Mouse (Mus musculus): ENCODE measurements around the gene Grin1. TPM values are rescaled to one million over a fixed set of nuclear protein-coding genes. Genes with fewer than 3 reads are reported as not detected.

Gene Grin1
- 336 and 340 TPM in 2 replicates for polyA plus RNA-seq (2012; rRNA removed)

- peak within 1 kb of the TSS; percentile 91 for H3K27ac ChIP-seq (ENCODE audit: insufficient read depth, low read length)
- peak within 1 kb of the TSS; percentile 85 for H3K4me3 ChIP-seq (ENCODE audit: insufficient read depth, low read length)
- TF ChIP-seq CTCF (IDR thresholded peaks at IDR 0.05; ENCODE audit: extremely low read depth, insufficient read depth, low read length) (no peak), POLR2A (IDR thresholded peaks at IDR 0.05; ENCODE audit: extremely low read depth, insufficient read depth, low read length) (peak; percentile 97)
- peaks cover 3% of the 10 kb centered on the region for H3K4me1 ChIP-seq (ENCODE audit: control insufficient read depth, insufficient read depth, low read length)
Measured at GRCm38 (mm10) chr2:25318971-25319773, at the start of gene Grin1. Gene Grin1 (minus strand): TSS chr2:25319187.

DNA sequence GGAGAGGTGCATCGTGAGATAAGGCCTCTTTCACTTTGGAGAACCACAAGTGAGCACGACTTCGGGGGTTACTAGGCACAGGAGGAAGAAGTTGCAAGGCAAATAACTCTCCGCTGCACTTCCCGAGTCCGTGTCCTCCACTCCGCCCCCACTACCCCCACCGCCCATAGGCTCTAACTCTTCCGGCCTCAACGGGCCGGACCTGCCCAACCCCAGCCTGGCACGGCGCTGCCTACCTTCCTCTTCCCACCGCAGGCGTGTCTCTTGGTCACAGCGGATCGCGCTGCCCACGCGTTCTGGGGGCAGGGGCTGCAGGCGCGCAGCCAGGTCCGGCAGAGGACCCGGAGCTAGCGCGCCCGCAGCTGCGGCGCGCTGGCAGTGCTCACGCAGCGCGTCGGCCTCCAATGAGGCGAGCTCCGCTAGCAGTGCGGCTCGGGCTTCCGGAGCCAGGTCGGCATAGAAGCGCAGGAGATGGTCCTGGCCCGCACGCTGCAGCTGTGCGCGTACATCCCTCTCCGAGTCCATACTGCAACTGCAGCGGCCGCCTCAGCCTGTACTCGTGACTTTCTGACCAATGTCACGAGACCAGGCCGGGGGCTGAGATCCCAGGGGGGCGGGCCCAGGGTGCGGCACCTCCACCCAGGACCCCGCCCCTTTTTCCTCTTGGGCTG, 46.2 kb upstream of the Grin1 start, which contains the start of gene Uap1l1:
TSS of gene Uap1l1 (minus strand) at position 592 of the 671 bp plus-strand sequence.
- H3K27ac ChIP-seq (ENCODE audit: insufficient read depth, low read length) = no peak within 1 kb of the TSS
- no peaks in the 10 kb centered on the region for H3K4me1 ChIP-seq (ENCODE audit: control insufficient read depth, insufficient read depth, low read length)
- peak within 1 kb of the TSS; percentile 88 for H3K4me3 ChIP-seq (ENCODE audit: insufficient read depth, low read length)
- peak; percentile 68; the same call in 1 of the 2 replicates for TF ChIP-seq POLR2A (IDR thresholded peaks at IDR 0.05; ENCODE audit: extremely low read depth, insufficient read depth, low read length)
- TF ChIP-seq CTCF (IDR thresholded peaks at IDR 0.05; ENCODE audit: extremely low read depth, insufficient read depth, low read length) = no peak

GRCm38 (mm10) chr2:25364761-25365090, 45.7 kb upstream of the Grin1 start:
- TF ChIP-seq CTCF (IDR thresholded peaks at IDR 0.05; ENCODE audit: extremely low read depth, insufficient read depth, low read length) (no peak), POLR2A (IDR thresholded peaks at IDR 0.05; ENCODE audit: extremely low read depth, insufficient read depth, low read length) (no peak)
- Histone ChIP-seq H3K27ac (ENCODE audit: insufficient read depth, low read length) (no peak overlapping the region), H3K4me1 (ENCODE audit: control insufficient read depth, insufficient read depth, low read length) (no peaks in the 10 kb centered on the region), H3K4me3 (ENCODE audit: insufficient read depth, low read length) (peak overlapping the region; percentile 88)

DNA sequence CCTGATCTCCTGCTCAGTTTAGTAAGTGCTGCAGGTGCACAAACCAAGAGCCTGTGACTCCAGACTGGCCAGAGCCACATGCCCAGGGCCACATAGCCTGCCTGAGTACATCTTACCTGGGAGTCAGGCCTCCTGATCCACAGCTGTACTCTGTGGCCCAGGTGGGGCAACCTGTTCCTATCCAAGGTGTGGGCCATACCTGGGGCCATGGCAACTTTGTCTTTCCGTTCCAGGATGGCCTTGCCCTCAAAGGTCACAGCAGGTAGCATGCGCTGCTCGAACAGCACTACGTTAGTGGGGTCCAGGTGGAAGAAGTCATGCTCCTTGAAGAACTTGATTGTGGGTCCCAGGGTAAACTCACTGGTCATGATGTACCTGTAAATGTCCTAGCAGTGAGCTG, 45.3 kb upstream of the Grin1 start:
- TF ChIP-seq CTCF (IDR thresholded peaks at IDR 0.05; ENCODE audit: extremely low read depth, insufficient read depth, low read length) (no peak), POLR2A (IDR thresholded peaks at IDR 0.05; ENCODE audit: extremely low read depth, insufficient read depth, low read length) (no peak)
- peak overlapping the region; percentile 88; the same call in 1 of the 2 replicates for H3K4me3 ChIP-seq (ENCODE audit: insufficient read depth, low read length)
- no peaks in the 10 kb centered on the region for H3K4me1 ChIP-seq (ENCODE audit: control insufficient read depth, insufficient read depth, low read length)
- no peak overlapping the region for H3K27ac ChIP-seq (ENCODE audit: insufficient read depth, low read length)

GRCm38 (mm10) chr2:25363478-25364178, 44.6 kb upstream of the Grin1 start:
- H3K27ac ChIP-seq (ENCODE audit: insufficient read depth, low read length) = no peak overlapping the region
- H3K4me1 ChIP-seq (ENCODE audit: control insufficient read depth, insufficient read depth, low read length) = no peaks in the 10 kb centered on the region
- no peak overlapping the region for H3K4me3 ChIP-seq (ENCODE audit: insufficient read depth, low read length)
- TF ChIP-seq POLR2A (IDR thresholded peaks at IDR 0.05; ENCODE audit: extremely low read depth, insufficient read depth, low read length) = no peak
- no peak for TF ChIP-seq CTCF (IDR thresholded peaks at IDR 0.05; ENCODE audit: extremely low read depth, insufficient read depth, low read length)

DNA sequence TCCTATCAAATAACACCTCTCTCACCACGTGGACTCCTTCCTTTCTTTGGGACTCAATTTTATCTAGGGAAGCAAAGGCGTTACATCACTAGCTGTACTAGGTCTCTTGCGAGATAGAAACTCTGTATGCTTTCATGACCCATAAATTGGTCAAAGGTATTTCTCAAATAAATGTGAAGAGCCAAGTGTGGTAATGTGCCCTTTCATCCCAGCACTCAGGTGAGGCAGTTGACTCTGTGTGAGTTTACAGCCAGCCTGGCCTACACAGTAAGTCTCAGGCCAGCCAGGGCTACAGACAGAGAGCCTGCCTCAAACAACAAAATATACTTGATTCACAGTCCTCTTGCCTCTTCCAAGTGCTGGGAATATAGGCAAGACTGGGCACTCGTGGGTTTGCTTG, 40.9 kb upstream of the Grin1 start:
- Histone ChIP-seq H3K4me1 (ENCODE audit: control insufficient read depth, insufficient read depth, low read length) (peaks cover 7% of the 10 kb centered on the region), H3K4me3 (ENCODE audit: insufficient read depth, low read length) (no peak overlapping the region), H3K27ac (ENCODE audit: insufficient read depth, low read length) (no peak overlapping the region)
- TF ChIP-seq CTCF (IDR thresholded peaks at IDR 0.05; ENCODE audit: extremely low read depth, insufficient read depth, low read length) (no peak), POLR2A (IDR thresholded peaks at IDR 0.05; ENCODE audit: extremely low read depth, insufficient read depth, low read length) (no peak)

GRCm38 (mm10) chr2:25356208-25357079, 37.5 kb upstream of the Grin1 start, which contains the start of gene Dpp7:
Gene Dpp7 (minus strand): TSS chr2:25356359.
- TF ChIP-seq CTCF (IDR thresholded peaks at IDR 0.05; ENCODE audit: extremely low read depth, insufficient read depth, low read length) = no peak
- TF ChIP-seq POLR2A (IDR thresholded peaks at IDR 0.05; ENCODE audit: extremely low read depth, insufficient read depth, low read length) = peak; percentile 70
- Histone ChIP-seq H3K27ac (ENCODE audit: insufficient read depth, low read length) (no peak within 1 kb of the TSS), H3K4me1 (ENCODE audit: control insufficient read depth, insufficient read depth, low read length) (peaks cover 7% of the 10 kb centered on the region), H3K4me3 (ENCODE audit: insufficient read depth, low read length) (peak within 1 kb of the TSS; percentile 63)

DNA sequence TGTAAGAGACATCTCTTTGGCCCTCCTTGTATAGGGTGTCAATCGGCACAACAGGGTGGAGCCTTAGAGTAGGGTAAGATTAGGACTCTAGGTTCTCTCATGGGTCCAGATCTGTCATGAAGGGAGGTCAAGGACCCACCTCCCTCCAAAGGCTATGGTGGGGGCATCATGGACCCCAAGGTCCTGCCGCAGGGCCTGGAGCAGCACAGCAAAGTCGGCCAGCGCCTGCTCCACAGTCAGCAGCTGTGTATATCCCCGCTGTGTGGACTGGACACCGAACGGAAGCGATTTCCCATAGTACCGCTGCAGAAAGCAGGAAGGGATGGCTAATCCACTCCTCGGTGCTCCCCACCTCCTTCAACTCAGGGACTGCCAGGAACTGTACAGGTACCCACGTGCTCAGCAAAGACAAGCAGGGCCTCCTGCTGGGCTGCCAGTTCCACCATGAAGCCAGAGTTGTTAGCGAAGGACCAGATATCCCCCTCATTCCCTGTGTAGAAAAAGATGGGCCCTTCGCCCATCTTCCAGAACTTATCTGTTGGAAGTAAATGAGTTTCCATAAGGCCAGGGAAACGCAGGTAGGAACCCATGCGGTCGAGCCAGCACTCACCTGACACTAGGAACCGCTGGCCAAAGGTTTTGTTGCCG, 36.6 kb upstream of the Grin1 start:
- TF ChIP-seq POLR2A (IDR thresholded peaks at IDR 0.05; ENCODE audit: extremely low read depth, insufficient read depth, low read length) (no peak), CTCF (IDR thresholded peaks at IDR 0.05; ENCODE audit: extremely low read depth, insufficient read depth, low read length) (no peak)
- no peak overlapping the region for H3K27ac ChIP-seq (ENCODE audit: insufficient read depth, low read length)
- H3K4me1 ChIP-seq (ENCODE audit: control insufficient read depth, insufficient read depth, low read length) = peaks cover 7% of the 10 kb centered on the region
- H3K4me3 ChIP-seq (ENCODE audit: insufficient read depth, low read length) = peak overlapping the region; percentile 63

All from cortical plate, adult 2 months (tissue).